Mouse (Mus musculus) heart, embryonic 14.5 days (tissue): ENCODE data around the gene Cetn3. TPM values are rescaled to one million over a fixed set of nuclear protein-coding genes. Genes with fewer than 3 reads are reported as not detected.

ENCODE experiments used
- ATAC-seq: fragments of 200-750 bp; cut with Nextera tagmentation; 2 replicates; pipeline ENCODE4 v1.8.0; 2017; ENCODE audit warnings: low read depth, moderate TSS enrichment; ENCODE audit not compliant: insufficient number of reproducible peaks, insufficient read depth, low FRiP score
- H3K27ac ChIP-seq, 2 experiments: fragments of 200-500 bp in 1 of 2; fragments of 300-500 bp in 1 of 2; sonication (generic) in 1 of 2; replicated peaks in 1 of 2; 2 replicates each; pipeline ENCODE4 v1.5.1; 2012 to 2014; ENCODE audit warnings: low read depth in 2 of 2, low read length in 2 of 2, control low read depth in 1 of 2, mild to moderate bottlenecking in 1 of 2, mixed read lengths in 1 of 2; ENCODE audit not compliant: control insufficient read depth in 1 of 2, insufficient read depth in 1 of 2
- H3K27me3 ChIP-seq: fragments of 300-500 bp; sonication (generic); 2 replicates; pipeline ENCODE4 v1.6.1; 2014; ENCODE audit warnings: mild to moderate bottlenecking, low read length, control low read depth; ENCODE audit not compliant: control insufficient read depth, insufficient read depth
- H3K36me3 ChIP-seq: fragments of 300-500 bp; sonication (generic); 2 replicates; pipeline ENCODE4 v1.6.1; 2014; ENCODE audit warnings: mild to moderate bottlenecking, control low read depth, low read length, mixed read lengths; ENCODE audit not compliant: control insufficient read depth, insufficient read depth
- H3K4me1 ChIP-seq, 2 experiments: fragments of 200-500 bp in 1 of 2; fragments of 300-500 bp in 1 of 2; sonication (generic) in 1 of 2; 2 replicates each; pipeline ENCODE4 v1.6.1; 2012 to 2014; ENCODE audit warnings: low read length in 2 of 2, control low read depth in 1 of 2, mixed read lengths in 1 of 2; ENCODE audit not compliant: control insufficient read depth in 2 of 2, insufficient read depth in 2 of 2
- H3K4me2 ChIP-seq: fragments of 300-500 bp; sonication (generic); 2 replicates; pipeline ENCODE4 v1.6.1; 2014; ENCODE audit warnings: mild to moderate bottlenecking, low read length
- H3K4me3 ChIP-seq, 2 experiments: fragments of 200-500 bp in 1 of 2; fragments of 300-500 bp in 1 of 2; sonication (generic) in 1 of 2; 2 replicates each; pipeline ENCODE4 v1.5.1; 2012 to 2014; ENCODE audit warnings: low read length in 2 of 2, mild to moderate bottlenecking in 2 of 2, control low read depth in 1 of 2, low read depth in 1 of 2, moderate library complexity in 1 of 2; ENCODE audit not compliant: control insufficient read depth in 1 of 2, insufficient read depth in 1 of 2
- H3K9ac ChIP-seq: fragments of 300-500 bp; sonication (generic); 2 replicates; pipeline ENCODE4 v1.6.1; 2014; ENCODE audit warnings: mild to moderate bottlenecking, low read length
- H3K9me3 ChIP-seq: fragments of 300-500 bp; sonication (generic); 2 replicates; pipeline ENCODE4 v1.6.1; 2016; ENCODE audit warnings: low read length, control low read depth; ENCODE audit not compliant: control insufficient read depth
- WGBS: fragments of 180-500 bp; shearing (Covaris S2); extraction: QIAGEN DNeasy Blood & Tissue Kit; methylation state at CpG from one replicate; pipeline ENCODE4 v1.1.7; 2014; 5-methylcytosine and 5-hydroxymethylcytosine counted together
- polyA plus RNA-seq: library from polyadenylated mRNA; unstranded; fragments of >200 nt; fragmentation: Nextera tagmentation; extraction: Ambion mirVana; gene quantifications from 2 replicates; pipeline ENCODE4 v1.2.1, GENCODE M21; 2014

The Cetn3 gene
- polyA plus RNA-seq, 1 experiment from 2014 or later, result 226 TPM

GRCm38 (mm10) chr13:81757058-81757660 is 25.7 kb upstream of the Cetn3 start:
- Histone ChIP-seq H3K9me3 (no peaks in the 10 kb centered on the region), H3K4me1 (no peaks in the 10 kb centered on the region), H3K4me2 (no peak overlapping the region), H3K36me3 (no peaks in the 10 kb centered on the region), H3K27ac (no peak overlapping the region), H3K4me3 (no peak overlapping the region), H3K9ac (no peak overlapping the region), H3K27me3 (no peaks in the 10 kb centered on the region)
- 70% methylated on average over 5 of the region's 5 CpGs for WGBS
- no peak for ATAC-seq

GRCm38 (mm10) chr13:81760379-81760778 is 22.5 kb upstream of the Cetn3 start:
- no peak overlapping the region for H3K4me3 ChIP-seq
- WGBS, result 15% methylated on average over 3 of the region's 3 CpGs
- no peaks in the 10 kb centered on the region for H3K9me3 ChIP-seq
- H3K27me3 ChIP-seq, result no peaks in the 10 kb centered on the region
- H3K4me2 ChIP-seq, result no peak overlapping the region
- H3K4me1 ChIP-seq, result no peaks in the 10 kb centered on the region
- no peaks in the 10 kb centered on the region for H3K36me3 ChIP-seq
- H3K27ac ChIP-seq, result no peak overlapping the region
- no peak overlapping the region for H3K9ac ChIP-seq
- ATAC-seq, result no peak

GRCm38 (mm10) chr13:81761566-81762186 is 21.2 kb upstream of the Cetn3 start:
- H3K36me3 ChIP-seq, result no peaks in the 10 kb centered on the region
- H3K9me3 ChIP-seq, result no peaks in the 10 kb centered on the region
- H3K4me3 ChIP-seq, result no peak overlapping the region
- WGBS, result 31% methylated on average over 14 of the region's 14 CpGs
- no peaks in the 10 kb centered on the region for H3K4me1 ChIP-seq
- no peak overlapping the region for H3K9ac ChIP-seq
- no peak overlapping the region for H3K27ac ChIP-seq
- peak overlapping the region; percentile 44 for H3K4me2 ChIP-seq
- no peaks in the 10 kb centered on the region for H3K27me3 ChIP-seq
- no peak for ATAC-seq

- Histone ChIP-seq H3K4me3 (no peak overlapping the region), H3K27ac (no peak overlapping the region), H3K27me3 (no peaks in the 10 kb centered on the region), H3K4me2 (no peak overlapping the region), H3K4me1 (no peaks in the 10 kb centered on the region), H3K9me3 (peaks cover 6% of the 10 kb centered on the region), H3K9ac (no peak overlapping the region), H3K36me3 (no peaks in the 10 kb centered on the region)
- no peak for ATAC-seq
- 86% methylated on average over 5 of the region's 5 CpGs for WGBS
These were observed 18.7 kb upstream of the Cetn3 start for GRCm38 (mm10) chr13:81764173-81764572.

- Histone ChIP-seq H3K27me3 (no peaks in the 10 kb centered on the region), H3K36me3 (no peaks in the 10 kb centered on the region), H3K27ac (no peak overlapping the region), H3K4me2 (no peak overlapping the region), H3K4me3 (no peak overlapping the region), H3K9me3 (peaks cover 6% of the 10 kb centered on the region), H3K9ac (no peak overlapping the region), H3K4me1 (no peaks in the 10 kb centered on the region)
- 84% methylated on average over 7 of the region's 7 CpGs for WGBS
- no peak for ATAC-seq
These were observed 15.7 kb upstream of the Cetn3 start for GRCm38 (mm10) chr13:81767038-81767659.

GRCm38 (mm10) chr13:81776217-81776616 is 6.7 kb upstream of the Cetn3 start:
- H3K4me1 ChIP-seq, result no peaks in the 10 kb centered on the region
- whole genome bisulfite sequencing, result 66% methylated on average over 3 of the region's 3 CpGs
- H3K27me3 ChIP-seq, result no peaks in the 10 kb centered on the region
- no peaks in the 10 kb centered on the region for H3K9me3 ChIP-seq
- H3K4me2 ChIP-seq, result no peak overlapping the region
- H3K27ac ChIP-seq, result no peak overlapping the region
- no peaks in the 10 kb centered on the region for H3K36me3 ChIP-seq
- no peak for ATAC-seq
- H3K9ac ChIP-seq, result no peak overlapping the region
- no peak overlapping the region for H3K4me3 ChIP-seq

- H3K27me3 ChIP-seq, result no peaks in the 10 kb centered on the region
- peak overlapping the region; percentile 64 for H3K4me2 ChIP-seq
- H3K9ac ChIP-seq, result peak overlapping the region; percentile 66
- no peaks in the 10 kb centered on the region for H3K9me3 ChIP-seq
- 42% methylated on average over 9 of the region's 9 CpGs for WGBS
- peak overlapping the region; percentile 81 to 98 for H3K27ac ChIP-seq
- peaks cover 20% of the 10 kb centered on the region for H3K36me3 ChIP-seq
- no peak for ATAC-seq
- peak overlapping the region; percentile 55 to 75 for H3K4me3 ChIP-seq
- peaks cover 3 to 12% of the 10 kb centered on the region in 2 experiments for H3K4me1 ChIP-seq
These were observed 402 bp upstream of the Cetn3 start for GRCm38 (mm10) chr13:81782475-81782874.
